Mouse (Mus musculus) skeletal muscle tissue, postnatal 0 days (tissue): ENCODE results near the gene Mecp2. TPM values are rescaled to one million over a fixed set of nuclear protein-coding genes. Genes with fewer than 3 reads are reported as not detected.
A peak's percentile ranks its signal among the peaks of the same experiment; 100 is the strongest.

Experiments
- microRNA counts: library from miRNA; unstranded; fragments of <30 nt; microRNA quantifications from one replicate; lab custom pipeline; 2015
- microRNA-seq, 2 experiments: library from miRNA; unstranded; fragments of <30 nt; microRNA quantifications; one replicate each; pipeline ENCODE4; 2016
- polyA plus RNA-seq: library from polyadenylated mRNA; unstranded; fragments of >200 nt; fragmentation: Nextera tagmentation; extraction: Ambion mirVana; gene quantifications from 2 replicates; pipeline ENCODE4 v1.2.1, GENCODE M21; 2015

Mecp2 gene
- 14.6 and 14.9 TPM in 2 replicates for polyA plus RNA-seq

GRCm38 (mm10) chrX:74135263-74135662 is at the start of gene Mecp2:
TSS of gene Mecp2 (minus strand) at chrX:74135363.

GRCm38 (mm10) chrX:74176959-74177358 is 41.8 kb upstream of the Mecp2 start, which contains the start of gene Tktl1:
TSS of gene Tktl1 (plus strand) at chrX:74177259.

GRCm38 (mm10) chrX:74167738-74168137 is 32.6 kb upstream of the Mecp2 start, which contains the start of gene Tex28:
TSS of gene Tex28 (minus strand) at chrX:74167838.

GRCm38 (mm10) chrX:74127164-74127563 is 8.0 kb downstream of the Mecp2 start, which contains the start of gene Opn1mw:
TSS of gene Opn1mw (plus strand) at chrX:74127464.

GRCm38 (mm10) chrX:74023188-74024049 is 111.7 kb downstream of the Mecp2 start, which contains the start of gene Irak1:
TSS of gene Irak1 (minus strand) at chrX:74023918.

MicroRNAs encoded within 50 kb of the gene (microRNA counts, 519-probe panel; counts per million panel counts)
- 296 counts per million, percentile 58 among the panel's probes with 10 or more counts for microRNA mmu-miR-718 (lab: Ali Mortazavi, UCI)

Small RNA genes lying within 50 kb of the gene (microRNA-seq; reads per million reads assigned to microRNA genes)
- gene Mir5132 (0.51 to 1.3 reads per million in 2 experiments), gene Mir718 (0 reads per million in 2 experiments)

Other genes with a start within 250 kb of the Mecp2 start
- 0.10 TPM in 1 of 2 replicates, not detected in the other for gene Avpr2, start 243.3 kb downstream of the Mecp2 start, polyA plus RNA-seq
- gene L1cam, start 239.3 kb downstream of the Mecp2 start, polyA plus RNA-seq: 0.58 and 0.63 TPM in 2 replicates
- gene Arhgap4, start 213.5 kb downstream of the Mecp2 start, polyA plus RNA-seq: 0.77 and 2.1 TPM in 2 replicates
- 94.8 and 99.2 TPM in 2 replicates for gene Naa10, start 213.4 kb downstream of the Mecp2 start, polyA plus RNA-seq
- gene Renbp, start 204.5 kb downstream of the Mecp2 start, polyA plus RNA-seq: 18.0 and 21.0 TPM in 2 replicates
- gene Hcfc1, start 169.0 kb downstream of the Mecp2 start, polyA plus RNA-seq: 20.1 and 20.3 TPM in 2 replicates
- gene Irak1, start 111.4 kb downstream of the Mecp2 start, polyA plus RNA-seq: 37.5 and 40.1 TPM in 2 replicates
- gene Opn1mw, start 7.9 kb downstream of the Mecp2 start, polyA plus RNA-seq: 0.79 TPM in 1 of 2 replicates, not detected in the other
- not detected in 2 replicates for gene Tex28, start 32.5 kb upstream of the Mecp2 start, polyA plus RNA-seq
- gene Tktl1, start 41.9 kb upstream of the Mecp2 start, polyA plus RNA-seq: not detected in 2 replicates
- gene Flna, start 114.5 kb upstream of the Mecp2 start, polyA plus RNA-seq: 55.4 and 60.8 TPM in 2 replicates
- gene Emd, start 119.3 kb upstream of the Mecp2 start, polyA plus RNA-seq: 8.9 and 9.7 TPM in 2 replicates
- 431 and 454 TPM in 2 replicates for gene Rpl10, start 135.4 kb upstream of the Mecp2 start, polyA plus RNA-seq
- 67.0 and 73.2 TPM in 2 replicates for gene Taz, start 146.5 kb upstream of the Mecp2 start, polyA plus RNA-seq
- 46.5 and 53.2 TPM in 2 replicates for gene Dnase1l1, start 147.0 kb upstream of the Mecp2 start, polyA plus RNA-seq
- gene Atp6ap1, start 161.7 kb upstream of the Mecp2 start, polyA plus RNA-seq: 71.0 and 77.7 TPM in 2 replicates
- 65.1 and 70.0 TPM in 2 replicates for gene Gdi1, start 169.6 kb upstream of the Mecp2 start, polyA plus RNA-seq
- gene Fam50a, start 177.7 kb upstream of the Mecp2 start, polyA plus RNA-seq: 36.6 and 42.8 TPM in 2 replicates
- gene Plxna3, start 193.7 kb upstream of the Mecp2 start, polyA plus RNA-seq: 1.9 and 2.5 TPM in 2 replicates
- 63.8 and 71.3 TPM in 2 replicates for gene Lage3, start 218.3 kb upstream of the Mecp2 start, polyA plus RNA-seq
- gene Ubl4a, start 237.9 kb upstream of the Mecp2 start, polyA plus RNA-seq: 53.7 and 55.0 TPM in 2 replicates
- 8.3 and 8.4 TPM in 2 replicates for gene Slc10a3, start 238.0 kb upstream of the Mecp2 start, polyA plus RNA-seq